Mouse (Mus musculus): ENCODE results near the gene Ppfibp1. TPM values are rescaled to one million over a fixed set of nuclear protein-coding genes. Genes with fewer than 3 reads are reported as not detected.

Gene Ppfibp1
- polyA plus RNA-seq, 1 experiment: 3.4 TPM

GRCm38 (mm10) chr6:147021181-147021580, 132.9 kb downstream of the Ppfibp1 start:
- H3K36me3 ChIP-seq (replicated peaks; ENCODE audit: low read length): peaks cover 95% of the 10 kb centered on the region
- no peaks in the 10 kb centered on the region for H3K27me3 ChIP-seq (replicated peaks)
- no peak overlapping the region for H3K4me3 ChIP-seq (replicated peaks)
- no peaks in the 10 kb centered on the region for H3K9me3 ChIP-seq
- no peaks in the 10 kb centered on the region; the same call in 1 of the 2 replicates for H3K4me1 ChIP-seq
- TF ChIP-seq GATA1 (IDR thresholded peaks at IDR 0.05; ENCODE audit: borderline replicate concordance, low read length): no peak
- TF ChIP-seq FLI1 (IDR thresholded peaks at IDR 0.05; ENCODE audit: low read length): no peak

- Histone ChIP-seq H3K27me3 (replicated peaks) (no peaks in the 10 kb centered on the region), H3K36me3 (replicated peaks; ENCODE audit: low read length) (peaks cover 95% of the 10 kb centered on the region), H3K4me3 (replicated peaks) (no peak overlapping the region), H3K4me1 (no peaks in the 10 kb centered on the region; the same call in 1 of the 2 replicates), H3K9me3 (no peaks in the 10 kb centered on the region)
- TF ChIP-seq FLI1 (IDR thresholded peaks at IDR 0.05; ENCODE audit: low read length) (no peak), GATA1 (IDR thresholded peaks at IDR 0.05; ENCODE audit: borderline replicate concordance, low read length) (no peak)
Measured at GRCm38 (mm10) chr6:147022375-147023132, 134.3 kb downstream of the Ppfibp1 start.

GRCm38 (mm10) chr6:147023133-147023395, 134.8 kb downstream of the Ppfibp1 start:
- H3K4me1 ChIP-seq: no peaks in the 10 kb centered on the region; the same call in 1 of the 2 replicates
- H3K4me3 ChIP-seq (replicated peaks): no peak overlapping the region
- peaks cover 95% of the 10 kb centered on the region for H3K36me3 ChIP-seq (replicated peaks; ENCODE audit: low read length)
- TF ChIP-seq GATA1 (IDR thresholded peaks at IDR 0.05; ENCODE audit: borderline replicate concordance, low read length) (no peak), FLI1 (IDR thresholded peaks at IDR 0.05; ENCODE audit: low read length) (no peak)
- H3K9me3 ChIP-seq: no peaks in the 10 kb centered on the region
- H3K27me3 ChIP-seq (replicated peaks): no peaks in the 10 kb centered on the region

- TF ChIP-seq GATA1 (IDR thresholded peaks at IDR 0.05; ENCODE audit: borderline replicate concordance, low read length) (no peak), FLI1 (IDR thresholded peaks at IDR 0.05; ENCODE audit: low read length) (no peak)
- Histone ChIP-seq H3K9me3 (no peaks in the 10 kb centered on the region), H3K4me3 (replicated peaks) (no peak overlapping the region), H3K36me3 (replicated peaks; ENCODE audit: low read length) (peaks cover 95% of the 10 kb centered on the region), H3K27me3 (replicated peaks) (no peaks in the 10 kb centered on the region), H3K4me1 (no peaks in the 10 kb centered on the region; the same call in 1 of the 2 replicates)
Measured at GRCm38 (mm10) chr6:147023568-147023967, 135.3 kb downstream of the Ppfibp1 start.

- TF ChIP-seq GATA1 (IDR thresholded peaks at IDR 0.05; ENCODE audit: borderline replicate concordance, low read length): no peak
- TF ChIP-seq FLI1 (IDR thresholded peaks at IDR 0.05; ENCODE audit: low read length): no peak
- H3K27me3 ChIP-seq (replicated peaks): no peaks in the 10 kb centered on the region
- peaks cover 97% of the 10 kb centered on the region for H3K36me3 ChIP-seq (replicated peaks; ENCODE audit: low read length)
- no peaks in the 10 kb centered on the region for H3K9me3 ChIP-seq
- H3K4me3 ChIP-seq (replicated peaks): no peak overlapping the region
- H3K4me1 ChIP-seq: no peaks in the 10 kb centered on the region; the same call in 1 of the 2 replicates
Measured at GRCm38 (mm10) chr6:147024761-147025160, 136.5 kb downstream of the Ppfibp1 start.

GRCm38 (mm10) chr6:147028396-147028795, 140.1 kb downstream of the Ppfibp1 start:
- Histone ChIP-seq H3K4me1 (no peaks in the 10 kb centered on the region; the same call in 1 of the 2 replicates), H3K36me3 (replicated peaks; ENCODE audit: low read length) (peaks cover 95% of the 10 kb centered on the region), H3K27me3 (replicated peaks) (no peaks in the 10 kb centered on the region), H3K9me3 (no peaks in the 10 kb centered on the region), H3K4me3 (replicated peaks) (no peak overlapping the region)
- no peak for TF ChIP-seq GATA1 (IDR thresholded peaks at IDR 0.05; ENCODE audit: borderline replicate concordance, low read length)
- TF ChIP-seq FLI1 (IDR thresholded peaks at IDR 0.05; ENCODE audit: low read length): no peak

- no peaks in the 10 kb centered on the region for H3K9me3 ChIP-seq
- H3K36me3 ChIP-seq (replicated peaks; ENCODE audit: low read length): peaks cover 85% of the 10 kb centered on the region
- no peaks in the 10 kb centered on the region for H3K4me1 ChIP-seq
- no peaks in the 10 kb centered on the region for H3K27me3 ChIP-seq (replicated peaks)
- no peak overlapping the region for H3K4me3 ChIP-seq (replicated peaks)
- TF ChIP-seq GATA1 (IDR thresholded peaks at IDR 0.05; ENCODE audit: borderline replicate concordance, low read length): no peak
- TF ChIP-seq FLI1 (IDR thresholded peaks at IDR 0.05; ENCODE audit: low read length): no peak
Measured at GRCm38 (mm10) chr6:147029591-147029990, 141.3 kb downstream of the Ppfibp1 start.

GRCm38 (mm10) chr6:147030096-147030885, 142.0 kb downstream of the Ppfibp1 start:
- H3K4me3 ChIP-seq (replicated peaks): no peak overlapping the region
- peaks cover 79% of the 10 kb centered on the region for H3K36me3 ChIP-seq (replicated peaks; ENCODE audit: low read length)
- TF ChIP-seq FLI1 (IDR thresholded peaks at IDR 0.05; ENCODE audit: low read length) (no peak), GATA1 (IDR thresholded peaks at IDR 0.05; ENCODE audit: borderline replicate concordance, low read length) (no peak)
- H3K27me3 ChIP-seq (replicated peaks): no peaks in the 10 kb centered on the region
- no peaks in the 10 kb centered on the region for H3K9me3 ChIP-seq
- no peaks in the 10 kb centered on the region for H3K4me1 ChIP-seq

GRCm38 (mm10) chr6:147032303-147032925, 144.1 kb downstream of the Ppfibp1 start, which contains the start of gene Rep15:
Gene Rep15, plus strand, starts transcription at chr6:147032584.
- Histone ChIP-seq H3K4me1 (no peaks in the 10 kb centered on the region), H3K9me3 (no peaks in the 10 kb centered on the region), H3K36me3 (replicated peaks; ENCODE audit: low read length) (peaks cover 58% of the 10 kb centered on the region), H3K27me3 (replicated peaks) (no peaks in the 10 kb centered on the region), H3K4me3 (replicated peaks) (no peak within 1 kb of the TSS)
- TF ChIP-seq GATA1 (IDR thresholded peaks at IDR 0.05; ENCODE audit: borderline replicate concordance, low read length): no peak
- TF ChIP-seq FLI1 (IDR thresholded peaks at IDR 0.05; ENCODE audit: low read length): no peak
